Mouse (Mus musculus) left cerebral cortex, adult 2 months (tissue): ENCODE measurements around the gene Nprl3. TPM values are rescaled to one million over a fixed set of nuclear protein-coding genes. Genes with fewer than 3 reads are reported as not detected.

Source experiments
- DNase-seq, 2 experiments: peaks; one replicate each; pipeline ENCODE4 v3.0.0; 2021 to 2022; ENCODE audit warnings: low spot score in 2 of 2, mixed read lengths in 1 of 2; ENCODE audit errors: extremely low spot score in 1 of 2
- H3K27ac ChIP-seq: fragments of 200-600 bp; 2 replicates; pipeline ENCODE4 v1.8.1; 2022
- H3K4me3 ChIP-seq: fragments of 200-600 bp; 2 replicates; pipeline ENCODE4 v1.8.1; 2022
- CTCF ChIP-seq: fragments of 200-600 bp; IDR thresholded peaks from 2 replicates; pipeline ENCODE4 v1.8.1; 2022; ENCODE audit warnings: antibody characterized with exemption, mild to moderate bottlenecking, moderate library complexity
- intact Hi-C: fragments of 180-260 bp; cut with DNase I; formaldehyde crosslinking; loops from one replicate; pipeline ENCODE4 v1.15.1; 2025
- total RNA-seq, 2 experiments: library from RNA; stranded (reverse); gene quantifications; 2 replicates each; pipeline ENCODE4 v1.2.3; 2021

Gene Nprl3
- total RNA-seq, 2 experiments from 2014 or later = 45.2 to 52.2 TPM

- DNase-seq = no peak
- Histone ChIP-seq H3K4me3 (no peak overlapping the region), H3K27ac (no peak overlapping the region)
- intact Hi-C loops = loop anchor here (5.0 kb wide), 1 partner anchor 79 kb away; the partner anchor contains the start of gene Hba-x
- TF ChIP-seq CTCF = no peak
Observed at GRCm38 (mm10) chr11:32198256-32198955, 69.1 kb downstream of the Nprl3 start.

DNA sequence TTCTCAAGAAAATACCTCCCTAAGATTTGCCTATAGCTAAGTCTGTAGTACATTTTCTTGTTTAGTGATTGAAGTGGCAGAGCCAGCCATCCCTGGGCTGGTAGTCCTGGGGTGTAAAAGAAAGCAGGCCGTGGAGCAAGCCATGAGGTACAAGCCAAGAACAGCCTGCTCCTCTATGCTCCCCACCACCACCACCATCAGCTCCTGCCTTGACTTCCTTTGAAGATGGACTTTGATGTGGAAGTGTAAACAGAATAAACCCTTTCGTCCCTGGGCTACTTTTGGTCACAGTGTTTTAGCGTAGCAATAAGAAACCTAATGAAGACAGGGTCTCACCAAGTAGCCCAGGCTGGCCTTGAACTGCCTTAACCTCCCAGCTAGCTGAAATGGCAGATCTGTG, 69.7 kb downstream of the Nprl3 start:
- no peak for TF ChIP-seq CTCF
- intact Hi-C loops = loop anchor here (5.0 kb wide), 1 partner anchor 80 kb away; the partner anchor contains the start of gene Hba-x
- no peak for DNase-seq

DNA sequence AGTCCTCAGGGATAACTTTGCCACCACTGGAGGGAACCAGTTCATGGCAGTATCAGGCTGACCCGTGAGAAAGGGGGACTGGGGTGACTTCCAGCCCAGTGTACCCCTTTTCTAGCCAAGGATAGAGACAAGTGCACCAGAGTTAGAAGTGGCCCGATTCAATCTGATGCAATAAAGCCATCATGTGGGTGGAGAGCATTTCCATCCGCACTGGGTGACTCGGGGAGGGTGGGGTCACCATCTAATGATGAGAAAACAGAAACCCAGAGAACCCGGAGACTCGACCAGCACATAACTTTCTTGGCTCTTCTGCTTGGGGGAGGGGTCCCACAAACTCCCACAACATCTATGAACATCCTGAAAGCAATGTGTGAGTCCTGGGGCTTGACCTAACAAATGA, 70.8 kb downstream of the Nprl3 start:
- no peak overlapping the region for H3K4me3 ChIP-seq
- H3K27ac ChIP-seq = no peak overlapping the region
- TF ChIP-seq CTCF = no peak
- no peak for DNase-seq
- intact Hi-C loops = loop anchor here (5.0 kb wide), 1 partner anchor 81 kb away; the partner anchor contains the start of gene Hba-x

More for the DNA sequence above, 69.7 kb downstream of the Nprl3 start:
- Histone ChIP-seq H3K4me3 (no peak overlapping the region), H3K27ac (no peak overlapping the region)

DNA sequence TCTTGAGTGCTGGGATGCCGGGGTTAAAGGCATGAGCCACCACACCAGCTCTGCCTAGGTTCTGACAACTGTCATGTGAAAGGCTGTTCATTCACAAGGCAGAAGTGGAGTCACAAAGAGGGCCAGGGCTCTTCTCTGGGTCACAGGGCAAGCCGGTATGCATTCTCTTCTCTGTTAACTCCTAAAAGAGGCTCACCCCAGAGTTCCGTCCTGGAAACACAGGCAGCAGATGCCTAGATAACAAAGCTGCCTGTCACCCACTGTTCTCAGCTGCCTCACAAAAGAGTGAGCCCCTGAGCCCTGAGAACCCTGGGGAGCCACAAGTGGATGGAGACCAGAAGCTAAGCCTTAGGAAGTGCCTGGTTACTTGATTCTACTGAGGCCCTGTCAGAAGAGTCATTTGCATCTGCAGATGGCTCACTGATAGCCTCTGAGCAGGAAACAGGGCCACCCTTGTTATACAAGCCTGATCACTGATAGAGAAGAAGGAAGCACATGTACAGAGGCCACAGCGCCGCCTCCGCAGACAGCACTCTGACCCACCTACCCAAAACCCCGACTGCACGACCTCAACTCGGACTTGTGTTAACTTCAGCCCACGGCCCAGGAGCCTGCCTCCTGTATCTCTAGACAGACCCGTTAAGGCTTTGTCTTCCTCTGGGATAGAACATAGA, 71.5 kb downstream of the Nprl3 start:
- Histone ChIP-seq H3K27ac (no peak overlapping the region), H3K4me3 (no peak overlapping the region)
- intact Hi-C loops = loop anchor here (5.0 kb wide), 1 partner anchor 81 kb away; the partner anchor contains the start of gene Hba-x
- no peak for TF ChIP-seq CTCF
- DNase-seq = no peak

- no peak overlapping the region for H3K4me3 ChIP-seq
- intact Hi-C loops = loop anchor here (5.0 kb wide), 1 partner anchor 83 kb away; the partner anchor contains the start of gene Hba-x
- DNase-seq = no peak
- TF ChIP-seq CTCF = no peak
- no peak overlapping the region for H3K27ac ChIP-seq
Observed at GRCm38 (mm10) chr11:32194626-32195025, 72.9 kb downstream of the Nprl3 start.

GRCm38 (mm10) chr11:32194086-32194485, 73.4 kb downstream of the Nprl3 start:
- intact Hi-C loops = no loop called here
- Histone ChIP-seq H3K27ac (no peak overlapping the region), H3K4me3 (no peak overlapping the region)
- DNase-seq = no peak
- TF ChIP-seq CTCF = no peak

- H3K27ac ChIP-seq = no peak overlapping the region
- H3K4me3 ChIP-seq = no peak overlapping the region
- intact Hi-C loops = no loop called here
- no peak for DNase-seq
- TF ChIP-seq CTCF = no peak
Observed at GRCm38 (mm10) chr11:32193156-32193555, 74.4 kb downstream of the Nprl3 start.

GRCm38 (mm10) chr11:32190603-32191110, 76.8 kb downstream of the Nprl3 start:
- intact Hi-C loops = no loop called here
- TF ChIP-seq CTCF = no peak
- Histone ChIP-seq H3K4me3 (no peak overlapping the region), H3K27ac (no peak overlapping the region)
- no peak for DNase-seq

DNA sequence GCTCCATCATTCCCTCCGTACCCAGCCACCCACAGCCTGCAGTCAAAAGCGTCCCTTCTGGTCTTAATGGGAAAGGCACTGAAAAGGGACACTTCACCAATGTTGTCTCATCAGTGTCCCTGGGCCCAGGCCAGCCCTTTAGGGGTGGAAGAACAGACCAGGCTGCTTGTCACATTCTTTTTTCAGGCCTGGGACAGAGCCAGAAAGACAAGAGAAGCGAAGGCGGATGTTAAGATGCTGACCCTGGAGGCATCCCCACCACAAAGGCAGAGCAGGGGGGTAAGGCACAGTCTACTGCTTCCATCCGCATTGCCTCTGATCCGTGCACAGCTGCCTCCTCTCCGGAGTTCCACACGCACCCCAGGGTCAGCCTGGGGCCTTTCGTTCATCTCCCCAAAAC, 77.4 kb downstream of the Nprl3 start:
- no peak overlapping the region for H3K27ac ChIP-seq
- H3K4me3 ChIP-seq = no peak overlapping the region
- no peak for DNase-seq
- no peak for TF ChIP-seq CTCF
- intact Hi-C loops = no loop called here

GRCm38 (mm10) chr11:32189434-32189833, 78.1 kb downstream of the Nprl3 start:
- no peak for DNase-seq
- TF ChIP-seq CTCF = no peak
- Histone ChIP-seq H3K27ac (no peak overlapping the region), H3K4me3 (no peak overlapping the region)
- intact Hi-C loops = loop anchor here (10.0 kb wide), 1 partner anchor 395 kb away; no protein-coding TSS in a partner anchor

- no peak for TF ChIP-seq CTCF
- no peak overlapping the region for H3K27ac ChIP-seq
- DNase-seq = no peak
- intact Hi-C loops = loop anchor here (10.0 kb wide), 1 partner anchor 396 kb away; no protein-coding TSS in a partner anchor
- no peak overlapping the region for H3K4me3 ChIP-seq
Observed at GRCm38 (mm10) chr11:32188881-32189280, 78.6 kb downstream of the Nprl3 start.

- TF ChIP-seq CTCF = no peak; the same call in none of the 2 replicates
- DNase-seq = no peak
- no peak overlapping the region for H3K4me3 ChIP-seq
- intact Hi-C loops = loop anchor here (10.0 kb wide), 1 partner anchor 398 kb away; no protein-coding TSS in a partner anchor
- H3K27ac ChIP-seq = no peak overlapping the region
Observed at GRCm38 (mm10) chr11:32187256-32187655, 80.3 kb downstream of the Nprl3 start.
